Mouse (Mus musculus): Measurements from ENCODE around the gene Zdhhc14. TPM values are rescaled to one million over a fixed set of nuclear protein-coding genes. Genes with fewer than 3 reads are reported as not detected.

The Zdhhc14 gene
- total and polyA plus RNA-seq, 3 experiments, result 0.34 to 1.3 (median 0.35) TPM

DNA sequence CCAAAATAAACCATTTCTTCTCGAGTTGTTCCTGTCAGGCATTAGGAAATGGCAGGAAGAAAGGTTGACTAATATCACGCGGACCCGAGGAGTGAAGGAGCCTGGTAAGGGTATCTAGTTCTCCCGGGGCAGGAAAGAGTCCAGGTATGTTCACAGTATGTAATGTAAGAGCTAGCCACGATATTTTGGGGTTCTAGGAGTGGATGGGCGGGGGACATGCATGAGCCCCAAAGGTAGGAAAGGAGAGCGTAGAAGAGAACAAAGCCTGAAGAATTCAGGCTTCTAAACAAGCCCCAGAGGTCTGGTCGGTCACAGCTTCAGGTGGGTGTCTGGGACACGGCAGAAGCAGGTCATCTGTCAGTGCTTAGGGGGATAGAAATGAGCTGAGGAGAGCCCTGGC lies 27.1 kb downstream of the Zdhhc14 start:
- H3K27me3 ChIP-seq (replicated peaks), result no peaks in the 10 kb centered on the region
- H3K79me2 ChIP-seq (replicated peaks; ENCODE audit: control insufficient read depth, extremely low read depth, insufficient read depth, poor library complexity, severe bottlenecking), result no peaks in the 10 kb centered on the region
- H3K27ac ChIP-seq (ENCODE audit: insufficient read depth, low read depth), result no peak overlapping the region
- peaks cover 0 to 28% of the 10 kb centered on the region in 2 experiments; a peak in 2 of 4 replicates for H3K4me1 ChIP-seq (ENCODE audit: control insufficient read depth in 1 of 2, insufficient read depth in 2 of 2)
- H3K36me3 ChIP-seq (replicated peaks in 1 of 2; ENCODE audit: control insufficient read depth in 1 of 2, insufficient read depth in 1 of 2, low read length in 1 of 2), result peaks cover 0 to 2% of the 10 kb centered on the region in 2 experiments
- no peak overlapping the region for H3K4me2 ChIP-seq (ENCODE audit: insufficient read depth, low read depth, poor library complexity, severe bottlenecking)
- dilution Hi-C loops (cut with MboI; ENCODE audit: extremely low pct_ligation_motif_present, extremely low pct_unique_long_range_greater_than_20kb, low sequenced_read_pairs), result no loop called here
- no peak overlapping the region for H3K4me3 ChIP-seq (replicated peaks in 1 of 3; ENCODE audit: low read depth in 2 of 3, low read length in 2 of 3, poor library complexity in 1 of 3)
- no peak overlapping the region for H3K9ac ChIP-seq (ENCODE audit: insufficient read depth, low read depth)
- in situ Hi-C loops (cut with MboI; ENCODE audit: low pct_ligation_motif_present, low pct_unique_long_range_greater_than_20kb, low sequenced_read_pairs), result no loop called here
- peaks cover 14% of the 10 kb centered on the region for H3K9me3 ChIP-seq (replicated peaks; ENCODE audit: low read length)
- TF ChIP-seq CHD1 (IDR thresholded peaks at IDR 0.05; ENCODE audit: low read depth, low read length) (no peak), POLR2AphosphoS2 (IDR thresholded peaks at IDR 0.05; ENCODE audit: low read depth, low read length) (no peak), UBTF (IDR thresholded peaks at IDR 0.05; ENCODE audit: low read depth, low read length) (no peak), MAFK (IDR thresholded peaks at IDR 0.05; ENCODE audit: insufficient replicate concordance, low read length) (no peak), NRF1 (IDR thresholded peaks at IDR 0.05; ENCODE audit: low read depth, low read length) (no peak), MEF2A (IDR thresholded peaks at IDR 0.05; ENCODE audit: borderline replicate concordance, low read depth, low read length) (no peak), RCOR1 (conservative IDR thresholded peaks at IDR 0.05; ENCODE audit: low read depth, low read length) (no peak), ZMIZ1 (IDR thresholded peaks at IDR 0.05; ENCODE audit: low read depth, low read length) (no peak), MAX (IDR thresholded peaks at IDR 0.05; ENCODE audit: low read length) (no peak), HCFC1 (IDR thresholded peaks at IDR 0.05; ENCODE audit: low read depth, low read length) (no peak), USF2 (conservative IDR thresholded peaks at IDR 0.05; ENCODE audit: low read depth, low read length) (no peak), ZC3H11A (IDR thresholded peaks at IDR 0.05; ENCODE audit: low read depth, low read length) (no peak), KAT2A (IDR thresholded peaks at IDR 0.05; ENCODE audit: insufficient replicate concordance, low read length) (no peak), ELF1 (IDR thresholded peaks at IDR 0.05; ENCODE audit: low read depth, low read length) (no peak), BHLHE40 (IDR thresholded peaks at IDR 0.05; ENCODE audit: low read depth, low read length) (no peak), JUN (IDR thresholded peaks at IDR 0.05; ENCODE audit: insufficient read depth, low read depth, low read length) (no peak)
- DNase-seq (ENCODE audit: extremely low read depth), result no peak

DNA sequence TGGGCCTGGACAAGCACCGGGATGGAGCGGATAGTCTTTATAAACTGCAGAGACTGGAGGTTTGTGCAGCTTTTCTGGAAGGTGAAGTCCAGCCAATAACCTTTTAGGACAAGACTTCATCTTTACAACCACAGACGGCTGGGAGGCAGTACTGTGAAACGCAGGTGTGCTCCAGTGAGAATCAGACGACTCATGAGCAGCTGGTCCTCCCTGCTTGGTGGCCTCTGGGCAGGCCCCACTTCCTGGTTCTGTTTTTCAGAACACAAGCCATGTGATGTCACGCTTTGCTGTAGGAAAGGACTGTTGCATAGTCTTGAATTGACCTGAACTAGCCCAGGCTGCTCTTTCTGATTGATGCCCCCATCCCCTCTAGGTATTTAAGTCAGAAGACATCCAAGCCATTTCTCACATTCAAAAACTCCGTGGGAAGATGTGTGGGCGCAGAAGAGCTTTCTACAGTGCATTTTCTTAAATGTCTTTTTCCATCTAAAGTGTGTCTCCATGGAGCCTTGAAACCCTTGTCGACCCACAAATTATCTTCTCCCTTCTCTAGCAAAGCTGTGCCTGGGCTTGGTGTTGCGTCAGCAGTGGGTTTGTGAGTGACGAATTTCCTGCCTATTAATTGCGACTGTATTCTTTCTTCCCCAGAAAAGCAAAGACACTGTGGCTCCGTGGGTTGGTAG lies 27.7 kb downstream of the Zdhhc14 start:
- Histone ChIP-seq H3K79me2 (replicated peaks; ENCODE audit: control insufficient read depth, extremely low read depth, insufficient read depth, poor library complexity, severe bottlenecking) (no peaks in the 10 kb centered on the region), H3K27me3 (replicated peaks) (no peaks in the 10 kb centered on the region), H3K4me3 (replicated peaks in 1 of 3; ENCODE audit: low read depth in 2 of 3, low read length in 2 of 3, poor library complexity in 1 of 3) (no peak overlapping the region), H3K27ac (ENCODE audit: insufficient read depth, low read depth) (no peak overlapping the region), H3K9me3 (replicated peaks; ENCODE audit: low read length) (peaks cover 14% of the 10 kb centered on the region), H3K9ac (ENCODE audit: insufficient read depth, low read depth) (no peak overlapping the region), H3K36me3 (replicated peaks in 1 of 2; ENCODE audit: control insufficient read depth in 1 of 2, insufficient read depth in 1 of 2, low read length in 1 of 2) (peaks cover 0 to 2% of the 10 kb centered on the region in 2 experiments), H3K4me1 (ENCODE audit: control insufficient read depth in 1 of 2, insufficient read depth in 2 of 2) (peaks cover 0 to 28% of the 10 kb centered on the region in 2 experiments; a peak in 2 of 4 replicates), H3K4me2 (ENCODE audit: insufficient read depth, low read depth, poor library complexity, severe bottlenecking) (no peak overlapping the region)
- in situ Hi-C loops (cut with MboI; ENCODE audit: low pct_ligation_motif_present, low pct_unique_long_range_greater_than_20kb, low sequenced_read_pairs) (no loop called here), dilution Hi-C loops (cut with MboI; ENCODE audit: extremely low pct_ligation_motif_present, extremely low pct_unique_long_range_greater_than_20kb, low sequenced_read_pairs) (no loop called here)
- DNase-seq (ENCODE audit: extremely low read depth), result peak; percentile 58
- TF ChIP-seq ELF1 (IDR thresholded peaks at IDR 0.05; ENCODE audit: low read depth, low read length), result peak; percentile 88
- TF ChIP-seq JUN (IDR thresholded peaks at IDR 0.05; ENCODE audit: insufficient read depth, low read depth, low read length), result no peak
- no peak for TF ChIP-seq RAD21 (IDR thresholded peaks at IDR 0.05; ENCODE audit: low read depth, low read length)
- TF ChIP-seq JUND (conservative IDR thresholded peaks at IDR 0.05; ENCODE audit: low read depth, low read length), result no peak
- TF ChIP-seq ETS1 (conservative IDR thresholded peaks at IDR 0.05; ENCODE audit: low read depth, low read length), result peak; percentile 56
- TF ChIP-seq NRF1 (IDR thresholded peaks at IDR 0.05; ENCODE audit: low read depth, low read length), result no peak
- peak; percentile 29; the same call in 1 of the 2 replicates for TF ChIP-seq MAX (IDR thresholded peaks at IDR 0.05; ENCODE audit: low read length)
- TF ChIP-seq GABPA (IDR thresholded peaks at IDR 0.05; ENCODE audit: insufficient replicate concordance, low read depth, low read length), result no peak
- TF ChIP-seq E2F4 (IDR thresholded peaks at IDR 0.05; ENCODE audit: insufficient replicate concordance, low read depth, low read length), result no peak
- TF ChIP-seq POLR2A (IDR thresholded peaks at IDR 0.05; ENCODE audit: low read depth, low read length), result no peak
- TF ChIP-seq MAZ (IDR thresholded peaks at IDR 0.05; ENCODE audit: low read depth, low read length), result no peak
- TF ChIP-seq MAFK (IDR thresholded peaks at IDR 0.05; ENCODE audit: insufficient replicate concordance, low read length), result no peak
- peak; percentile 70 for TF ChIP-seq EP300 (IDR thresholded peaks at IDR 0.05; ENCODE audit: low read length)
- TF ChIP-seq RCOR1 (conservative IDR thresholded peaks at IDR 0.05; ENCODE audit: low read depth, low read length), result no peak
- 0 out of 2 replicates have a peak, but pooled peaks have one; percentile 39 for TF ChIP-seq MYC (IDR thresholded peaks at IDR 0.05; ENCODE audit: low read depth, low read length)
- TF ChIP-seq MEF2A (IDR thresholded peaks at IDR 0.05; ENCODE audit: borderline replicate concordance, low read depth, low read length), result no peak
- TF ChIP-seq ZKSCAN1 (IDR thresholded peaks at IDR 0.05; ENCODE audit: borderline replicate concordance, low read depth, low read length), result no peak
- TF ChIP-seq ZC3H11A (IDR thresholded peaks at IDR 0.05; ENCODE audit: low read depth, low read length), result no peak
- no peak for TF ChIP-seq ZNF384 (IDR thresholded peaks at IDR 0.05; ENCODE audit: low read depth, low read length)
- TF ChIP-seq TBP (conservative IDR thresholded peaks at IDR 0.05; ENCODE audit: low read depth, low read length), result no peak
- TF ChIP-seq PAX5 (IDR thresholded peaks at IDR 0.05; ENCODE audit: low read length), result no peak
- no peak for TF ChIP-seq CHD1 (IDR thresholded peaks at IDR 0.05; ENCODE audit: low read depth, low read length)

Measured in CH12.LX (cell line).